Mouse (Mus musculus): ENCODE data around the gene Cdc37.

Gene Cdc37

GRCm38 (mm10) chr9:21097793-21098192 is 52.0 kb downstream of the Cdc37 start:
- DNase-seq (ENCODE audit: low spot score), result no peak

GRCm38 (mm10) chr9:21095958-21096357 is 53.8 kb downstream of the Cdc37 start:
- no peak for DNase-seq (ENCODE audit: low spot score)

GRCm38 (mm10) chr9:21093423-21093822 is 56.4 kb downstream of the Cdc37 start:
- no peak for DNase-seq (ENCODE audit: low spot score)

- DNase-seq (ENCODE audit: low spot score), result peak; percentile 98
These were observed 58.0 kb downstream of the Cdc37 start, which contains the start of the genes Gm38431 and Raver1 for GRCm38 (mm10) chr9:21091707-21092320. Gm38431 (minus strand) TSS chr9:21091997. Raver1 (minus strand) TSS chr9:21092008.

GRCm38 (mm10) chr9:21090972-21091706 is 58.6 kb downstream of the Cdc37 start:
- no peak for DNase-seq (ENCODE audit: low spot score)

- DNase-seq (ENCODE audit: low spot score), result no peak
These were observed 59.2 kb downstream of the Cdc37 start for GRCm38 (mm10) chr9:21090537-21090936.

GRCm38 (mm10) chr9:21083324-21083723 is 66.5 kb downstream of the Cdc37 start:
- DNase-seq (ENCODE audit: low spot score), result no peak
